Mouse (Mus musculus) small intestine, adult 2 months (tissue): ENCODE data around the gene Ltc4s. TPM values are rescaled to one million over a fixed set of nuclear protein-coding genes. Genes with fewer than 3 reads are reported as not detected.

Experiments used
- H3K27ac ChIP-seq: fragments of 200-500 bp; 2 replicates; pipeline ENCODE4 v1.5.1; 2012; ENCODE audit warnings: low read depth, low read length, control low read depth, inconsistent platforms; ENCODE audit not compliant: insufficient read depth
- H3K27me3 ChIP-seq: fragments of 200-500 bp; 2 replicates; pipeline ENCODE4 v1.6.1; 2012; ENCODE audit warnings: mild to moderate bottlenecking, moderate library complexity, low read length, inconsistent platforms; ENCODE audit not compliant: control insufficient read depth, insufficient read depth
- H3K36me3 ChIP-seq: fragments of 200-500 bp; 2 replicates; pipeline ENCODE4 v1.6.1; 2012; ENCODE audit warnings: mild to moderate bottlenecking, low read length, control low read depth, inconsistent platforms; ENCODE audit not compliant: control insufficient read depth, insufficient read depth
- H3K4me1 ChIP-seq: fragments of 200-500 bp; 2 replicates; pipeline ENCODE4 v1.6.1; 2012; ENCODE audit warnings: low read length, inconsistent platforms, mixed read lengths; ENCODE audit not compliant: control insufficient read depth, insufficient read depth, insufficient read length
- H3K4me3 ChIP-seq: fragments of 200-500 bp; 2 replicates; pipeline ENCODE4 v1.5.1; 2012; ENCODE audit warnings: low read depth, mild to moderate bottlenecking, control low read depth, inconsistent platforms, low read length, moderate library complexity
- CTCF ChIP-seq: fragments of 200-500 bp; IDR thresholded peaks from 2 replicates; pipeline ENCODE4 v1.5.1; 2012; ENCODE audit warnings: low read depth, mild to moderate bottlenecking, control low read depth, inconsistent platforms, low read length, moderate library complexity, mixed read lengths; ENCODE audit not compliant: insufficient replicate concordance, insufficient read length; ENCODE audit errors: extremely low read depth
- POLR2A ChIP-seq: fragments of 200-500 bp; IDR thresholded peaks from 2 replicates; pipeline ENCODE4 v1.6.1; 2012; ENCODE audit warnings: low read depth, mild to moderate bottlenecking, control low read depth, inconsistent platforms, low read length, moderate library complexity
- WGBS: fragments of 180-500 bp; shearing (Covaris S2); methylation state at CpG from one replicate; pipeline ENCODE4 v1.1.7; 2018; 5-methylcytosine and 5-hydroxymethylcytosine counted together
- polyA plus RNA-seq: library from polyadenylated mRNA; depleted of rRNA; stranded (reverse); fragments of >200 nt; gene quantifications from 2 replicates; pipeline ENCODE4 v1.2.3, GENCODE M21; 2012

The Ltc4s gene
- polyA plus RNA-seq, 1 experiment = 51.3 TPM

- peaks cover 53% of the 10 kb centered on the region for H3K36me3 ChIP-seq
- H3K27ac ChIP-seq = no peak overlapping the region
- no peak overlapping the region for H3K4me3 ChIP-seq
- 95% methylated on average over 14 of the region's 14 CpGs for WGBS
- H3K27me3 ChIP-seq = no peaks in the 10 kb centered on the region
- no peak for TF ChIP-seq CTCF
- TF ChIP-seq POLR2A = no peak
- peaks cover 5% of the 10 kb centered on the region; the same call in 1 of the 2 replicates for H3K4me1 ChIP-seq
These were observed 31.1 kb downstream of the Ltc4s start for GRCm38 (mm10) chr11:50207344-50207743.

- Histone ChIP-seq H3K27ac (no peak overlapping the region), H3K4me1 (no peaks in the 10 kb centered on the region), H3K4me3 (no peak overlapping the region), H3K36me3 (peaks cover 66% of the 10 kb centered on the region), H3K27me3 (no peaks in the 10 kb centered on the region)
- TF ChIP-seq POLR2A = no peak
- TF ChIP-seq CTCF = no peak
- 58% methylated on average over 2 of the region's 2 CpGs for WGBS
These were observed 32.4 kb downstream of the Ltc4s start for GRCm38 (mm10) chr11:50206037-50206436.

GRCm38 (mm10) chr11:50205434-50205833, 33.0 kb downstream of the Ltc4s start:
- TF ChIP-seq POLR2A (no peak), CTCF (no peak)
- peaks cover 72% of the 10 kb centered on the region for H3K36me3 ChIP-seq
- H3K27ac ChIP-seq = no peak overlapping the region
- H3K27me3 ChIP-seq = no peaks in the 10 kb centered on the region
- no peak overlapping the region for H3K4me3 ChIP-seq
- H3K4me1 ChIP-seq = no peaks in the 10 kb centered on the region
- WGBS = 70% methylated on average over 3 of the region's 3 CpGs

DNA sequence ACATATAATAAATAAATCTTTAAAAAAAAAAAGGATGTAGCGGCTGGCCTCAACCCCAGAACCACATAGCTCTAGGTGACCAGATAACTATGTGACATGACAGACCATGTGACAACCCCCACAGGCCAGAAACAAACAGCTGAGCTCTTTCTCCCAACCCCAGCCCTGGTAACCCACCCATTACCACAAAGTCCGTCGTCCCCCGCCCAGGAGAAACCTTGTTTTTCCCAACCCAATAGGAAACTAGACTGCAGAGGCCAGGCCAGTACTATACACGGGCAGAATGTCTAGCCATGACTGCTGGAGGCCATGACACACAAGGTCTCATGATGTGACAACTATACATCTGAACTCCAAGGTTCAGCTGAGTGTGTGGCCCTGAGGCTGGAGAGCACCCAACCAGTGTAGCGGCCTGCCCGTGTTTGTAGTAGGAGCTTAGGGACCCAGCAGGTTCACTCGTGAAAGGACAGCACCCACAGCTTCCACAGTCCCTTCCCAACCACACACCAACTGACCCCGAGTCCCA, 35.1 kb downstream of the Ltc4s start:
- H3K27ac ChIP-seq = no peak overlapping the region

GRCm38 (mm10) chr11:50201590-50201989, 36.8 kb downstream of the Ltc4s start:
- no peak overlapping the region for H3K27ac ChIP-seq
- H3K4me3 ChIP-seq = no peak overlapping the region
- peaks cover 74% of the 10 kb centered on the region for H3K36me3 ChIP-seq
- TF ChIP-seq CTCF (no peak), POLR2A (no peak)
- no peaks in the 10 kb centered on the region for H3K27me3 ChIP-seq
- 84% methylated on average over 3 of the region's 3 CpGs for whole genome bisulfite sequencing
- H3K4me1 ChIP-seq = peaks cover 3% of the 10 kb centered on the region; the same call in 1 of the 2 replicates

More for the DNA sequence above, 35.1 kb downstream of the Ltc4s start:
- Histone ChIP-seq H3K4me3 (no peak overlapping the region), H3K36me3 (peaks cover 88% of the 10 kb centered on the region), H3K27me3 (no peaks in the 10 kb centered on the region), H3K4me1 (no peaks in the 10 kb centered on the region)
- no peak for TF ChIP-seq POLR2A
- no peak for TF ChIP-seq CTCF
- 84% methylated on average over 9 of the region's 9 CpGs for WGBS

DNA sequence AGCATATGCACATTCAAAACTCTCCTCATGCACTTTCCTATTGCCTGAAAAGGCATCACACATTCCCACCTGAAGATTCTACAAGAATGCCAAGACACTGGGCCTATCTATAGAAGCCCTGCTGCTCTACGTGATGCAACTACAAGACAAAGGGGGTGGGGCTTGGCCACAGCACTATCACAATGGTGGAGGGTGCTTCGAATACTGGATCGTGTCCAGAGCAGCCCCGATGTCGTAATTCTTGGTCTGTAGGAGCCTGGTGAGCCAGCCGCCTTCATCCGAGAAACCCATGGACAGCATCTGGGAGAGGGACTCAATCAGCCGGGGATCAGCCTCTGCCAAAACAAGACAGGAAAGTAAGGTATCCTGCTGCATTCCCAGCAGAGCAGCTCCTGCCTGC, 37.8 kb downstream of the Ltc4s start:
- 65% methylated on average over 8 of the region's 8 CpGs for WGBS
- Histone ChIP-seq H3K27me3 (no peaks in the 10 kb centered on the region), H3K4me3 (no peak overlapping the region), H3K4me1 (peaks cover 3% of the 10 kb centered on the region; the same call in 1 of the 2 replicates), H3K36me3 (peaks cover 64% of the 10 kb centered on the region), H3K27ac (no peak overlapping the region)
- TF ChIP-seq CTCF = no peak
- no peak for TF ChIP-seq POLR2A

GRCm38 (mm10) chr11:50198916-50199315, 39.5 kb downstream of the Ltc4s start:
- H3K4me3 ChIP-seq = no peak overlapping the region
- WGBS = 91% methylated on average over 2 of the region's 2 CpGs
- H3K27ac ChIP-seq = no peak overlapping the region
- peaks cover 15% of the 10 kb centered on the region; the same call in 1 of the 2 replicates for H3K4me1 ChIP-seq
- H3K36me3 ChIP-seq = peaks cover 48% of the 10 kb centered on the region
- TF ChIP-seq POLR2A = no peak
- no peak for TF ChIP-seq CTCF
- no peaks in the 10 kb centered on the region for H3K27me3 ChIP-seq
